Mouse (Mus musculus) thymus, postnatal 36 days (tissue): ENCODE data around the gene Iah1.

ENCODE experiments used
- DNase-seq, 2 experiments: peaks; one replicate each; pipeline ENCODE4 v3.0.0; 2022; ENCODE audit warnings: mixed read lengths in 2 of 2

The Iah1 gene

DNA sequence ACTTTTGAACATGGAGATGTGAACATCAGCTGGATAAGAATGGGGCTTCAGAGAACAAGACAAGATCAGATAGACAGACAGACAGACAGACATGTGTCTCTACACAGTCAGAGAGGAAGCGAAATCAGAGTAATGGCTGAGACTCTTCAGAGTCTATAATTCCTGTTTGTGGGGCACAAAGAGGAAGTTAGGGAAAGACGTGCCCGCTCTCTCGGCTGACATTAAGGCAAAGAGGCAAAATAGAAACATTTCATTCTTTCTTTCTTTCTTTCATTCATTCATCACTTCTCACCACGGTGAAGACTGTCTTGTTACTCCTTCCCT lies 52.9 kb downstream of the Iah1 start:
- DNase-seq, result no peak

DNA sequence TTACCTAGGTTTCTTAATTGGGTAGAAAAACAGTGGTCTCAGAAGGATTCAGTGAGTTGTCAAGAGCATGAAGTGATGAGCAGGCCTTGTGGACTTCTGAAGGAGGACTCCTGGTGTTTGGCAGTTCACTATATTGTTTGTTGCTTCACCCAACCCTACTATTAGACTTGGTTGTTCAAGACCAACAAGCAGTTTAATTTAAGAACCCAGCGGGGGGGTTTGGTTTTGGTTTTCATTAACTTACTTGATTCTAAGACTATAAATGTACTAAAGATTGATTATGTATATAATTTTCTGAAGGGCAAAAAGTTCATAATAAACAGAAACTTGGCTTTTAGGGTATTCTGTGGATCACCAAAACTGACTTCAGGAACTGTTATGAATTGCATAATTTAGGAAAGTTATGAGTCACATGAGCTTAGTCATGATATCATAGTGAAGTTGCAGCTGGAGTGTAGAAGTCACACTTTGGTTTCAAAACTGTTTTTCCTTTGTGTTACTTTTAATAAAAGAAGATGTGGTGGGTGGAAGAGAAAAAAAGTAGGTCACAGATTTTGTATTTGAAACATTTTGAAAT lies 53.9 kb downstream of the Iah1 start:
- DNase-seq, result no peak

- DNase-seq, result peak; percentile 95 to 97
Observed at GRCm38 (mm10) chr12:21373100-21373819, 57.1 kb downstream of the Iah1 start, which contains the start of gene Adam17. Gene Adam17 (minus strand): TSS chr12:21373632.
